In genomic region chr6:119301310-119301709, GRCm38 (mm10) we compare ENCODE assay signal across 10 mouse cellular contexts.
"Had no signal": no experiment of that assay in that cellular context is flagged by ENCODE, and none has a peak within 500 bp of the region (broad histone marks: within the 10 kb centered on the region; RNA-seq: fewer than 3 reads in every experiment).

No protein-coding gene starts in this region.

- DNase-seq: kidney, postnatal 14 days; lung, embryonic 14.5 days; lung, postnatal 10 days; retina, postnatal 1 day; right cerebral cortex, postnatal 4 days; spleen, adult 18-20 months; thymus, adult 18-20 months; thymus, postnatal 14 days had no signal

- ATAC-seq: liver, embryonic 12.5 days; midbrain, embryonic 15.5 days had no signal
